Mouse (Mus musculus) heart, embryonic 15.5 days (tissue): Measurements from ENCODE around the gene Csrp1. TPM values are rescaled to one million over a fixed set of nuclear protein-coding genes. Genes with fewer than 3 reads are reported as not detected.

Source experiments
- ATAC-seq: fragments of 200-750 bp; cut with Nextera tagmentation; replicated peaks from 2 replicates; pipeline ENCODE4 v1.8.0; 2017; ENCODE audit warnings: low read depth, moderate TSS enrichment; ENCODE audit not compliant: insufficient number of reproducible peaks, insufficient read depth, low FRiP score
- H3K27ac ChIP-seq: fragments of 300-500 bp; sonication (generic); 2 replicates; pipeline ENCODE4 v1.5.1; 2015; ENCODE audit warnings: mild to moderate bottlenecking, inconsistent platforms
- H3K27me3 ChIP-seq: fragments of 300-500 bp; sonication (generic); 2 replicates; pipeline ENCODE4 v1.6.1; 2015; ENCODE audit warnings: inconsistent platforms
- H3K36me3 ChIP-seq: fragments of 300-500 bp; sonication (generic); 2 replicates; pipeline ENCODE4 v1.6.1; 2015; ENCODE audit warnings: mild to moderate bottlenecking, inconsistent platforms
- H3K4me1 ChIP-seq: fragments of 300-500 bp; sonication (generic); replicated peaks from 2 replicates; pipeline ENCODE4 v1.6.1; 2015; ENCODE audit warnings: inconsistent platforms
- H3K4me2 ChIP-seq: fragments of 300-500 bp; sonication (generic); 2 replicates; pipeline ENCODE4 v1.6.1; 2015; ENCODE audit warnings: inconsistent platforms, mild to moderate bottlenecking, moderate library complexity
- H3K4me3 ChIP-seq: fragments of 300-500 bp; sonication (generic); 2 replicates; pipeline ENCODE4 v1.5.1; 2015; ENCODE audit warnings: mild to moderate bottlenecking, inconsistent platforms
- H3K9ac ChIP-seq: fragments of 300-500 bp; sonication (generic); 2 replicates; pipeline ENCODE4 v1.6.1; 2015; ENCODE audit warnings: mild to moderate bottlenecking, inconsistent platforms
- H3K9me3 ChIP-seq: fragments of 300-500 bp; sonication (generic); replicated peaks from 2 replicates; pipeline ENCODE4 v1.6.1; 2016; ENCODE audit warnings: inconsistent platforms
- WGBS: fragments of 180-500 bp; shearing (Covaris S2); methylation state at CpG from one replicate; pipeline ENCODE4 v1.1.7; 2015; ENCODE audit warnings: mixed read lengths; 5-methylcytosine and 5-hydroxymethylcytosine counted together
- polyA plus RNA-seq: library from polyadenylated mRNA; unstranded; fragments of >200 nt; fragmentation: Nextera tagmentation; extraction: Ambion mirVana; gene quantifications from 2 replicates; pipeline ENCODE4 v1.2.1, GENCODE M21; 2015

Csrp1 gene
- polyA plus RNA-seq, 1 experiment from 2014 or later: 149 TPM

DNA sequence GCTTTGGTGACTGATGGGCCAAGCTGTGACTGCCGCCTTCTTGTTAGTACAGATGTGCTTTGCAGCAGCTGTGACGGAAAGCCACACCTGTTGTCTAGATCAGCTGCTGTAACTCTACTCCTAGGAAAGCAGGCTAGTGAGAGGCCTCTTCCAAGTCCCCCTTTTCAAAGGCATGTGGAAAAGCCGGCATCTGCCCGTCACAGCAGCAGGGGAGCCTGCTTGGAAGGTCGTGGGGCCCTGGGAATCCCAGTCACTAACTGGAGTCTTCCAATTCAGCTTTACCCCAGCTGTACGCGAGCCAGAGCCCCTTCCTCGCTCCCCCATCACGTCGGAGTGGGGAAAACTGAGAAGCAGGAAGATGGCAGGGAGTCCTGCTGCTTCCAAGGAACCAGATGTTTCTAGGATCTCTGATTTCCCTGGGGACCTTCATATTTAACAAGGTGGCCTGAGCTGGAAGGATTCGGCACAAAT lies 21.4 kb upstream of the Csrp1 start:
- 23% methylated on average over 11 of the region's 11 CpGs for WGBS
- Histone ChIP-seq H3K4me1 (peaks cover 26% of the 10 kb centered on the region), H3K27me3 (no peaks in the 10 kb centered on the region), H3K9ac (0 out of 2 replicates have a peak overlapping the region, but pooled peaks have one; percentile 20), H3K9me3 (no peaks in the 10 kb centered on the region), H3K4me3 (no peak overlapping the region), H3K27ac (peak overlapping the region; percentile 32), H3K36me3 (no peaks in the 10 kb centered on the region), H3K4me2 (peak overlapping the region; percentile 68)
- 0 out of 2 replicates have a peak, but pooled peaks have one; percentile 23 for ATAC-seq

DNA sequence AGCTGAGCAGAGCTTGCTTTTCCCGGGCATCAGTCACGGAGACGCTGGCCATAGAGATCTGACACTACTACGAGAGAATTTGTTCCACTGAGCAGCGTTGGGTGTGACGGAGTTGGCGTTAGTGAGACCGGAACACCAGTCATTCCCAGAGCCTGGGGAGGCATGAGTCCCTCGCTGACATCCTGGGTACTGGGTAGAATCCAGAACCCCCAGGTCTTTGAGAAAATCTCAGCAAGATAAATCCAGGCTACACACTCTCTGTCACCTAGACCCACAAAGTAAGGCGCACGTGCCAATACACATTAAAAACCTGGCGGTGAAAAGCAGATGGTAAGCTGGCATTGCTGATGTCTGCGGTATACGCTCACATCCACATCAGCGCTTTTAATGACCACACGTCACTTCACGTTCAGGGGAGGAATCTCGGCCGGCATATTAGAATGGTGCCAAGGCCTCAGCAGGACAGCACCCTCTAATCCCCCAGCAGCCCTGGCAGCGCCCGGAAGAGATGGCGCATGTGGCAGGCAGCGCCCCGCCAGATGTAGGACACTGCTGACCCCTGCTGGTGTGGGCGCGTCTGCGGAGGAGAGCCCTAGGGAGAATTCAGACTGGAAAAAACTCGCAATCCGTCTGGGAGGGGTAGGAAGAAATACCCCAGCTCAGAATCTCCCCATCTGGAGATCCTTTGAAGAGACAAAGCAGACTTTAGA lies 20.7 kb upstream of the Csrp1 start:
- Histone ChIP-seq H3K9ac (peak overlapping the region; percentile 20; the same call in 1 of the 2 replicates), H3K4me2 (peak overlapping the region; percentile 68), H3K27ac (peak overlapping the region; percentile 32), H3K27me3 (no peaks in the 10 kb centered on the region), H3K4me3 (peak overlapping the region; percentile 35), H3K36me3 (no peaks in the 10 kb centered on the region), H3K9me3 (no peaks in the 10 kb centered on the region), H3K4me1 (peaks cover 26% of the 10 kb centered on the region)
- peak; percentile 65 for ATAC-seq
- 4% methylated on average over 29 of the region's 29 CpGs for WGBS

DNA sequence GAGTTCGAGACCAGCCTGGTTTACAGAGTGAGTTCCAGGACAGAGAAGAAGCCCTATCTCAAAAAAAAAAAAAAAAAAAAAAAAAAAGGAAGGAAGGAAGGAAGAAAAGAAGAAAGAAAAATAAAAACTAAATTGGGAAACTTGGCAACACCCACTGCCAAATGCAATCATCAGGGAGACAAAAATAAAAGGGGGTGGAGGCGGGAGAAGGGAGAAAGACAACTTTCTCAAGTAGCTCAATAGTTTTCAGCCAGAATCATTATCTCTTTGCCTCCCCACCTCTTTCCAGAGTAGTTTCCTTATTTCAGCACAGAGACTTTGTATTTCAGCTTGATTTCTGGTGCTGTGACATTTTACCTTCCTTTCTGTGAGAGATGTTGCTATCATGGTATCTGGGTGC lies 20.0 kb upstream of the Csrp1 start:
- peaks cover 26% of the 10 kb centered on the region for H3K4me1 ChIP-seq
- H3K4me3 ChIP-seq: no peak overlapping the region
- H3K9me3 ChIP-seq: no peaks in the 10 kb centered on the region
- H3K27me3 ChIP-seq: no peaks in the 10 kb centered on the region
- no peak overlapping the region for H3K27ac ChIP-seq
- H3K36me3 ChIP-seq: no peaks in the 10 kb centered on the region
- no peak for ATAC-seq
- no peak overlapping the region for H3K9ac ChIP-seq
- peak overlapping the region; percentile 68 for H3K4me2 ChIP-seq
- 39% methylated on average over 2 of the region's 2 CpGs for WGBS

DNA sequence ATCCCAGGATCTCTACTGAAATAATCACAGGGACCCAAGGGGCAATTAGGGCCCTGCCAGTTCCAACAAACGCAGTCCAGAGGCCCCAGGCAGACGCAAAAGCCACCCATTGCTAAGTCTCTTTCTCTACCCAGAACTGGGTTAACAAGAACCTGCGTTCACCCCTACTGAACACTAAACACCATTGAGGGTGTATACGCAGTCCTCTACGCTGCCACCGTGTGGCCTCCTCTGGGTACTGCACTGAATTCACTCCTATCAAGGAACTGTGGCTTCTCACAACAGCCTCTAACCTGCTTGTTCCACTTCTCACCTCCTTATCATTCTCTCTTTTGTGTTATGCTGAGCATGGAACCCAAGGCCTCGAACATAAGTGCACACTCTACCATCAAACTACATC lies 19.3 kb upstream of the Csrp1 start:
- no peaks in the 10 kb centered on the region for H3K27me3 ChIP-seq
- H3K36me3 ChIP-seq: no peaks in the 10 kb centered on the region
- no peaks in the 10 kb centered on the region for H3K9me3 ChIP-seq
- no peak overlapping the region for H3K4me2 ChIP-seq
- peaks cover 26% of the 10 kb centered on the region for H3K4me1 ChIP-seq
- H3K9ac ChIP-seq: no peak overlapping the region
- no peak for ATAC-seq
- no peak overlapping the region for H3K27ac ChIP-seq
- 2% methylated on average over 7 of the region's 7 CpGs for WGBS
- H3K4me3 ChIP-seq: no peak overlapping the region

DNA sequence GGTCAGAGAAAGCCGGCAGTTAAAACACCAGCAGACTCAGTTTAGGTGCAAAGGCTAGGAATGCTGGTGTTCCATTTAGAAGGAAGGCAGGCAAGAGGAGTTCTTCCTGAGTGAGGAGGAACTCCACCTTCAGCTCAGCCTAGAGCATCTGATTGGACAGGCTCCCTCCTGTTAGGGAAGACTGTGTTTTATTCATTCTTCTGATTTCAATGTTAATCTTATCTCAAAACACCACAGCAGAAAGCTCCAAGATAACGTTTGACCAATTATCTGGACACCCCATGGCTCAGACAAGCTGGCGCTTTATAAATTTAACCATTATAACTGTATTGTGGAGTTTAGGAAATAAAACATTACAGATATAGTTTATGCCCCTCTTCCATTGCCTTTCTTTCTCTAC lies 18.5 kb upstream of the Csrp1 start:
- no peaks in the 10 kb centered on the region for H3K9me3 ChIP-seq

DNA sequence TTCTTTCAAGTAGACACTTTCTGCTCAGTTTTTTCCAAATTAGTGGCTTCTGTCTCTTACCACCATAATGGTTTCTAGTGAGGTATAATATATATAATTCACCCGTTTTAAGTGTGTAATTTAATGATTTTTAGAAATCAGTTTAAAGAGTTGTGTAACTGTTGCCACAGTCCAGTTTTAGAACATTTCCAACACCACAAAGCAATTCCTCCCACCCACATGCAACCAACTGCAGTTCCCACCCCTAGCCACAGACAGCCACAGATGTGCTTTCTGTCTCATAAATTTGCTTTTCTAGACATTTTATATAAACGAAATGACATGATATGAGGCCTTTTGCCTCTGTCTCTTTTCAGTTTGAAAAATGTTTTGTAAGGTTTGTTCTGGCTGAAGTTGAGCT lies 17.1 kb upstream of the Csrp1 start:
- ATAC-seq: no peak
- no peaks in the 10 kb centered on the region for H3K27me3 ChIP-seq
- no peak overlapping the region for H3K27ac ChIP-seq
- no peaks in the 10 kb centered on the region for H3K9me3 ChIP-seq
- H3K4me1 ChIP-seq: peaks cover 25% of the 10 kb centered on the region
- no peak overlapping the region for H3K9ac ChIP-seq
- no peak overlapping the region for H3K4me2 ChIP-seq
- H3K36me3 ChIP-seq: no peaks in the 10 kb centered on the region
- H3K4me3 ChIP-seq: no peak overlapping the region
- WGBS: 56% methylated on average over 2 of the region's 2 CpGs

More for the DNA sequence above, 18.5 kb upstream of the Csrp1 start:
- Histone ChIP-seq H3K27ac (no peak overlapping the region), H3K9ac (no peak overlapping the region), H3K4me1 (peaks cover 26% of the 10 kb centered on the region), H3K36me3 (no peaks in the 10 kb centered on the region), H3K27me3 (no peaks in the 10 kb centered on the region), H3K4me2 (no peak overlapping the region), H3K4me3 (no peak overlapping the region)
- 42% methylated on average over 3 of the region's 3 CpGs for WGBS
- no peak for ATAC-seq

DNA sequence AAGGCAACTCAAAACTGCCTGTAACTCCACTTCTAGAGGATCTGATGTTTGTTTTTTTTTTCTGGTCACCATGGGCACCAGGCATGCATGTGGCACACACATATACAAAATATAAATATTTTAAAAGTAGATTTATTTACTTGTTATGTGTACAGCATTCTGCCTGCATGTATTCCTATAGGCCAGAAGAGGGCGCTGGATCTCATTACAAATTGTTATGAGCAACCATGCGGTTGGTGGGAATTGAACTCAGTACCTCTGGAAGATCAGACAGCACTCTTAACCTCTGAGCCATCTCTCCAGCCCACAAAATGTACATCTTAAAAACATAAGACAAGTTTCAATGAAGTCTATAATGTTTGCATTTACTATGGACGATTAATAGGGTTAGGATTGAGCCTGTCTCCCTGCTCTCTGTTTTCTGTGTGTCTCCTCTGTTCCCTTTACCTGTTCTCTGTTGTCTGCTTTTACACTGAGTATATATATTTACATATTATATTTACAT lies 15.5 kb upstream of the Csrp1 start:
- Histone ChIP-seq H3K27ac (no peak overlapping the region), H3K4me2 (no peak overlapping the region), H3K36me3 (no peaks in the 10 kb centered on the region), H3K27me3 (no peaks in the 10 kb centered on the region), H3K4me1 (peaks cover 10% of the 10 kb centered on the region), H3K9me3 (no peaks in the 10 kb centered on the region), H3K4me3 (no peak overlapping the region), H3K9ac (no peak overlapping the region)
- WGBS: 59% methylated on average over 3 of the region's 3 CpGs
- no peak for ATAC-seq

DNA sequence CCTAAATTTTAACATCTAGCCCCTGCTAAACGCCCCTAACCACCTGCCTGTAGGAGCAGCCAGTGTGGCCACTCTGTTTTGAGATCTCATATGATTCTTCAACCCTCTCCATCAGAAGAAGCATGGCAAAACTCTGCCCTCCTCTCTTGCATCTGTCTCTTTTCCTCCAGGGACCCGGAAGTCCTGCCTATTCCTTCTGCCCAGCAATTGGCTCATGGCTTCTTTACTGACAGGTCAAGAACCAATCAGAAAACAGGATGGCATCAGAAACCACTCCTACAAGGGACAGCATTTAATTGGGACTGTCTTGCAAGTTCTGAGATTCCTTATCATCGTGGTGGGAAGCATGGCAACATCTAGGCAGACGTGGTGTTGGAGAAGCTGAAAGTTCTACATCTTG lies 11.5 kb upstream of the Csrp1 start:
- 0 out of 2 replicates have a peak overlapping the region, but pooled peaks have one; percentile 9 for H3K4me2 ChIP-seq
- H3K27me3 ChIP-seq: no peaks in the 10 kb centered on the region
- no peak overlapping the region for H3K4me3 ChIP-seq
- WGBS: 50% methylated on average over 4 of the region's 4 CpGs
- H3K36me3 ChIP-seq: no peaks in the 10 kb centered on the region
- H3K4me1 ChIP-seq: peaks cover 7% of the 10 kb centered on the region; the same call in 1 of the 2 replicates
- no peak for ATAC-seq
- no peak overlapping the region for H3K9ac ChIP-seq
- no peaks in the 10 kb centered on the region for H3K9me3 ChIP-seq
- no peak overlapping the region for H3K27ac ChIP-seq

DNA sequence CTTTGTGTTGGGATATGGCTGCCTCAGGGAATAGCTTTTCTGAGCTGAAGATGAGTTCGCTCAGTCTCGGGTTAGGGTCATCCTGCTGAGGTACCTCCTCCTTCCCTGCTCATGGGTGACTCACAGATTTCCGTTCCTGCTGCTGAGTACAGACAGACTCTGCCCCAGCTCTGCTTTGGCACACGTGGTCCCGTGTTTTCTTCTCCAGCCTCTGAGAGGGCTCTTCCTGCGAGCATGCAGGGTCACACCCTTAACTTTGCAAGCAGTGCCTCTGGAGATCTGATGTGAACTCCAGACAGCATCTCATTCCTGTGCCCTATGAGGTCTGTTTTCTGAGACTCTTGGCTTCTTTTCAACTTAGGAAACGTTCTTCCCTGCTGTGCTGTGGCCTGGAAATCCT lies 8.7 kb upstream of the Csrp1 start:
- Histone ChIP-seq H3K4me2 (no peak overlapping the region), H3K9me3 (no peaks in the 10 kb centered on the region), H3K9ac (no peak overlapping the region), H3K4me3 (no peak overlapping the region), H3K36me3 (no peaks in the 10 kb centered on the region), H3K4me1 (peaks cover 25% of the 10 kb centered on the region), H3K27me3 (no peaks in the 10 kb centered on the region), H3K27ac (peak overlapping the region; percentile 8; the same call in 1 of the 2 replicates)
- 16% methylated on average over 7 of the region's 7 CpGs for WGBS
- peak; percentile 36; the same call in 1 of the 2 replicates for ATAC-seq

DNA sequence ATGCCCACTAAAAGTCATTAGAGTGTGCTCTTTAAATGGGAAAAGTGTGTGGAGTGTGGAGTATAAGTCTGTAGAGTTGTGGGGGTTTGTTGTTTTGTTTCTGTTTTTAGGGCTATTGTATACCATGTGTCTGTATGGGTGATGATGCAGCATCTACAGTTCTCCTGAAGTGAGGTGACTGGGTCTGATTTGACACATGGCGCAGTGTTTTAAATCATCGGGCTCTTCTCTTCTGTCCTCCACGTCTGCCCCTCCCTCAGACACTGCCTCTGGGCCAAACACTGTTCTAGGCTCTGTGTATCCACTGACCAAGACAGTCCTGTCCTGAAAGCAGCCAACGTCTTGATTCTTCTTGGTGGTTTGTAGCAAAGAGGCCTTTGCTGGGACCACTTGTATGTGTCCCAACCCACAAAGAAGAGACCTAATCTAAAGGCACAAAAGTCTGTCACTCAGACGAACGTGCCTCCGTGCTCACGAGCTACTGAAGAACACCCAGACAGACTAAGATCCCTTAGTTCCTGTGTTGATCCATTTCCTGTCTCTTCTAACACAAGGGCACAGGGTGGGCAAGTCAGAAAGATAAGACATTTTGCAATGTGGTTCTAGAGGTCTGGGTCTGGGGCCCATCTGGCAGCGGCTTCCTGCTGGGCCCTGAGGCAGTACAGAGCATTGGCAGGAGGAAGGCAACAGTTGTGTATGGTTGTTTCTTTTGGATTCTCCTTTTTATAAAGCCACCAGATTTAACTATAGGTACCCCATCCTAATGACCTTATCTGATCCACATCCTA lies 5.6 kb upstream of the Csrp1 start:
- Histone ChIP-seq H3K9me3 (no peaks in the 10 kb centered on the region), H3K27ac (peak overlapping the region; percentile 53), H3K27me3 (no peaks in the 10 kb centered on the region), H3K36me3 (no peaks in the 10 kb centered on the region), H3K4me3 (no peak overlapping the region), H3K9ac (no peak overlapping the region), H3K4me1 (peaks cover 25% of the 10 kb centered on the region), H3K4me2 (no peak overlapping the region)
- WGBS: 54% methylated on average over 9 of the region's 9 CpGs
- ATAC-seq: no peak

DNA sequence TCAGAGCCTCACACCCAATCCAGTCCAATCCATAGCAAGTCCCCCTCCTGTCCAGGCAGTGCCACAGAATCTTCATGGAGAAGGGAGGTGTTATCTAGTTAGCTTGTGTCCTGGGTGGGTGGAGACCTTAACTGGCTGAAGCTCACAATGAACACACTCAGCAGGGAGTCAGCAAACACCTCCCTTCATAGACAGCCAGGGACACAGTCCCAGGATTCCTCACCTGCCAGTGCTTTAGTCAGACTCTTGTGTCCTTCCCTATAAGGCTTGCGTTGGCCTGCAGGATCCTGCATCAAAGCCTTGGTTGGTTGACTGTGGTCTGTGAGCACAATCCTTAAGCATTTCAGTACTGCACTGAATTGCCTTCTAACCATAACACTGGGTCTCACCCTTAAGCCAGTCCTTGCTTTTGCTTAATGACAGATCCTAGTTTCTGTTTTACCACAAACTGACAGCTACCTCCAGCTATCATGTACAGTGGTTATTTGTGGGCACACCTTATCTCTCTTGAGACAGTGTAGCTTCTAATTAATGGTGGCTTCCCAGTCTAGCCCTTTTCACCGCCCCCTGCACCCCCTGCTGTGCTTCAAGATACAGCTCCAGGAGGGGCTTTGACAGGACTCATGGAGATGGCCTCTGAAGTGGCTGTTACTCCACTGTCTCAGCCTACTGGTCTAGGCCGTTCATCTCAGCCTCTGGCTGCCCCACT lies 4.8 kb upstream of the Csrp1 start:
- peak overlapping the region; percentile 53 for H3K27ac ChIP-seq
- no peak overlapping the region for H3K4me2 ChIP-seq
- no peaks in the 10 kb centered on the region for H3K36me3 ChIP-seq
- ATAC-seq: peak; percentile 68
- peaks cover 30% of the 10 kb centered on the region for H3K4me1 ChIP-seq
- no peak overlapping the region for H3K9ac ChIP-seq
- H3K9me3 ChIP-seq: no peaks in the 10 kb centered on the region
- H3K27me3 ChIP-seq: no peaks in the 10 kb centered on the region
- H3K4me3 ChIP-seq: no peak overlapping the region
- 27% methylated on average over 3 of the region's 3 CpGs for WGBS
